Mouse (Mus musculus) hindbrain, embryonic 16.5 days (tissue): ENCODE results near the gene Cpne1. TPM values are rescaled to one million over a fixed set of nuclear protein-coding genes. Genes with fewer than 3 reads are reported as not detected.

ENCODE experiments used
- ATAC-seq: fragments of 200-750 bp; cut with Nextera tagmentation; 2 replicates; pipeline ENCODE4 v1.8.0; 2017; ENCODE audit warnings: moderate TSS enrichment, moderate library complexity
- H3K27ac ChIP-seq: fragments of 300-500 bp; sonication (generic); 2 replicates; pipeline ENCODE4 v1.5.1; 2014; ENCODE audit warnings: low read depth, mild to moderate bottlenecking, control low read depth, low read length, moderate library complexity
- H3K27me3 ChIP-seq: fragments of 300-500 bp; sonication (generic); replicated peaks from 2 replicates; pipeline ENCODE4 v1.6.1; 2014; ENCODE audit warnings: low read length; ENCODE audit not compliant: control insufficient read depth, insufficient read depth
- H3K36me3 ChIP-seq: fragments of 300-500 bp; sonication (generic); 2 replicates; pipeline ENCODE4 v1.6.1; 2014; ENCODE audit warnings: mild to moderate bottlenecking, low read length, moderate library complexity, mixed read lengths; ENCODE audit not compliant: control insufficient read depth, insufficient read depth
- H3K4me1 ChIP-seq: fragments of 300-500 bp; sonication (generic); 2 replicates; pipeline ENCODE4 v1.6.1; 2014; ENCODE audit warnings: low read depth, low read length; ENCODE audit not compliant: control insufficient read depth, insufficient read depth
- H3K4me2 ChIP-seq: fragments of 300-500 bp; sonication (generic); 2 replicates; pipeline ENCODE4 v1.6.1; 2014; ENCODE audit warnings: mild to moderate bottlenecking, low read length, control low read depth, moderate library complexity
- H3K4me3 ChIP-seq: fragments of 300-500 bp; sonication (generic); 2 replicates; pipeline ENCODE4 v1.5.1; 2014; ENCODE audit warnings: mild to moderate bottlenecking, low read length, control low read depth, moderate library complexity
- H3K9ac ChIP-seq: fragments of 300-500 bp; sonication (generic); 2 replicates; pipeline ENCODE4 v1.6.1; 2014; ENCODE audit warnings: low read depth, mild to moderate bottlenecking, control low read depth, low read length, moderate library complexity
- H3K9me3 ChIP-seq: fragments of 300-500 bp; sonication (generic); 2 replicates; pipeline ENCODE4 v1.6.1; 2014; ENCODE audit warnings: mild to moderate bottlenecking, low read length, moderate library complexity; ENCODE audit not compliant: control insufficient read depth
- WGBS: fragments of 180-500 bp; shearing (Covaris S2); extraction: QIAGEN DNeasy Blood & Tissue Kit; methylation state at CpG from one replicate; pipeline ENCODE4 v1.1.7; 2014; 5-methylcytosine and 5-hydroxymethylcytosine counted together
- polyA plus RNA-seq: library from polyadenylated mRNA; unstranded; fragments of >200 nt; fragmentation: Nextera tagmentation; extraction: Ambion mirVana; gene quantifications from 2 replicates; pipeline ENCODE4 v1.2.1, GENCODE M21; 2015

Gene Cpne1
- 27.8 and 28.3 TPM in 2 replicates for polyA plus RNA-seq

DNA sequence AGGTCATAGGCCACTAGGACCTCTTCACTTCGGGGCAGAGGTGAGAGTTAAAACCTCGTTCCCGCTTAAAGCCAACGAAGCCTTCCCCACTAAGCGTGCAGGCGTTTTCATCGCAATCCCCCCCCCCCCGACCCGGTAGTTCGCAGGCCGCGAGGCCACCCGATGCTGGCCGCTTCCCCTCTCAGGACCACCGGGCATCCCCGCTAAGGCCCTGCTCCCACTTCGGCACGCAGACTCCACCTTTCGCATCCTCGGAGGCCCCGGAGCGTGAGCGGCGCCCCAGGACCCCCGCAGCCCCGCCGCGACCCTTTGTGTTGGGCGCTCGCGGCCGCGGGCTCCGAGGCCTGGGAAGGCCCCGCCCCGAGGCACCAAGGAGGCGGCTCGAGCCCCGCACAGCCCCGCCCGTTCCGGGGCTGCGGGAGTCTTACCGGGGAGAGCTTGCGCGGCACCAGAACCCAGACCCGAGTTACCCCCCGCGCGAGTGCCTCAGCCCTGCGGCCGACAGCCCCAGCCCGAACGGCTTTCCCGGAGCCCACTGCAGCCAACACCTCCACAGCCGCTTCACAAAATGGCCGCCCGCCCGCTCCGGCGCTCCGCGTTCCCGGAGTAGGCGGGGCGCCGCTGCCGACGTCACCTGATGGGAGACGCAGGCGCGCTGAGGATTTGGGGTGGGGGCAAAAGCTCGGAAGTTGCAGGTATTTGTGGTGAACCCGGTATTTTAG, at the start of gene Cpne1, which contains the start of gene Rbm12:
Cpne1 (minus strand) TSS at position 608 of the 722 bp plus-strand sequence.
Rbm12 (minus strand) TSS at position 621 of the 722 bp plus-strand sequence.
- Histone ChIP-seq H3K9me3 (no peaks in the 10 kb centered on the region), H3K4me1 (peaks cover 11% of the 10 kb centered on the region), H3K4me3 (peak within 1 kb of the TSS; percentile 69), H3K36me3 (no peaks in the 10 kb centered on the region), H3K4me2 (peak within 1 kb of the TSS; percentile 78), H3K27me3 (no peaks in the 10 kb centered on the region), H3K9ac (peak within 1 kb of the TSS; percentile 99), H3K27ac (peak within 1 kb of the TSS; percentile 95)
- WGBS: under 1% methylated on average over 68 of the region's 74 CpGs
- ATAC-seq: peak; percentile 95

DNA sequence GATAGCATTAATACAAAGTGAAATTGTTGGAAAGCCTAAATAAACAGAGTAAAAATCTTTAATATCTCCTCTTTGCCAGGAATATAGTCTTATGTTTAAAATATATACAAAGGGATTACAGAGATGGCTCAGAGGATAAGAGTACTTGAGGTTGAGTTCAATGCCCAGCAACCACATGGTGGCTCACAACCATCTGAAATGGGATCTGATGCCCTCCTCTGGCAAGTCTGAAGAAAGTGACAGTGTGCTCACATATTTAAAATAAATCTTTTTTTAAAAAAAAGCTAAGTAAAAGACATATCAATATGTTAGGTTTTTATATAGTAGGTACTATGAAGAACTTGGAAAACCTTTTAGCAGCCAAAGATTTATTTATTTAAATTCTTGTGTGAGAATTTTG, 39.8 kb upstream of the Cpne1 start:
- H3K4me3 ChIP-seq: no peak overlapping the region
- no peak overlapping the region for H3K9ac ChIP-seq
- H3K27ac ChIP-seq: no peak overlapping the region
- no peaks in the 10 kb centered on the region for H3K27me3 ChIP-seq
- no peaks in the 10 kb centered on the region for H3K4me1 ChIP-seq
- no peaks in the 10 kb centered on the region for H3K9me3 ChIP-seq
- no peak for ATAC-seq
- H3K4me2 ChIP-seq: no peak overlapping the region
- H3K36me3 ChIP-seq: peaks cover 25% of the 10 kb centered on the region

GRCm38 (mm10) chr2:156147316-156147915, 35.7 kb upstream of the Cpne1 start:
- WGBS: 92% methylated on average over 3 of the region's 3 CpGs
- no peak overlapping the region for H3K4me2 ChIP-seq
- no peak for ATAC-seq
- H3K4me3 ChIP-seq: no peak overlapping the region
- H3K9me3 ChIP-seq: no peaks in the 10 kb centered on the region
- H3K9ac ChIP-seq: no peak overlapping the region
- no peaks in the 10 kb centered on the region for H3K27me3 ChIP-seq
- H3K36me3 ChIP-seq: peaks cover 19% of the 10 kb centered on the region
- H3K27ac ChIP-seq: no peak overlapping the region
- H3K4me1 ChIP-seq: peaks cover 12% of the 10 kb centered on the region

DNA sequence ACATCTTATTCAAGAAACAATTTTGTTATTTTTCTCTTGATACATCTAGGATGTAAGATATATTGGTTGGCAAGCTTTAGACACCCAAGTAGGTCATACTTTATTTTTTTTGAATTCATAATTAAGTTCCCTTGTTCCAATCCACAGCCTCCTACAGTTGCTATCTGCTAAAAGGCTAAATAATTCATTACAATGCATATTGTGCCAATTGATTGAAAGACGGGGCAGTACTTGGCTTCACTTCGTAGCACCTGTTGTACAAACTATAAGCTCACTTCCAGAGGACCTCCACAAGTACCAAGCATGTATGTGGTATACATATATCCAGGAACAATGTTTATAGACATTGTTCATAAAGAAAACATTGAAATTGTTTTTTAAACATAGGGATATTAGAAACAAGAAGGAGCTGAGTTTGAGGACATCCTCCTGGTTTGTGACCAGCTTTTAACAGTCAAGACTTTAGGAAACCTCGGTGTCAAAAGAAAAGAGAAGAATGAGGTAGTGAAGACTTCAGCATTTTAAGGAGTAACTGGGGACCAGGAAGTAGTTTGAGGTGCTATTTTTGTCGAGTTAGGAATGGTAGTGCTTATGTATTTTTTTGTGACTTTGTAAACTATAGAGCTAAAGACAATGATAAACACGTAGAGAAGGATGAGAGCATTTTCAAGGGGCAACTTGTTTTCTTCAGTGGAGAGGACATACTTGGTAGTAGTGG, 34.7 kb upstream of the Cpne1 start:
- H3K27me3 ChIP-seq: no peaks in the 10 kb centered on the region
- WGBS: 65% methylated on average over 5 of the region's 5 CpGs

GRCm38 (mm10) chr2:156145486-156146130, 33.8 kb upstream of the Cpne1 start:
- 62% methylated on average over 11 of the region's 11 CpGs for WGBS
- H3K27me3 ChIP-seq: no peaks in the 10 kb centered on the region

More for the DNA sequence above, 34.7 kb upstream of the Cpne1 start:
- no peak overlapping the region for H3K9ac ChIP-seq
- peaks cover 12% of the 10 kb centered on the region for H3K4me1 ChIP-seq
- no peaks in the 10 kb centered on the region for H3K9me3 ChIP-seq
- no peak overlapping the region for H3K27ac ChIP-seq
- H3K4me2 ChIP-seq: no peak overlapping the region
- no peak overlapping the region for H3K4me3 ChIP-seq
- no peak for ATAC-seq
- peaks cover 19% of the 10 kb centered on the region for H3K36me3 ChIP-seq

GRCm38 (mm10) chr2:156143953-156144724, 32.4 kb upstream of the Cpne1 start, which contains the start of the genes Romo1 and Nfs1:
Gene Romo1 (plus strand): TSS chr2:156144039.
Gene Nfs1 (minus strand): TSS chr2:156144186.
- H3K9me3 ChIP-seq: no peaks in the 10 kb centered on the region
- peak; percentile 100 for ATAC-seq
- H3K36me3 ChIP-seq: peaks cover 14% of the 10 kb centered on the region
- H3K27ac ChIP-seq: peak within 1 kb of the TSS; percentile 93
- no peaks in the 10 kb centered on the region for H3K27me3 ChIP-seq
- peak within 1 kb of the TSS; percentile 60 for H3K4me2 ChIP-seq
- peak within 1 kb of the TSS; percentile 91 for H3K9ac ChIP-seq
- H3K4me3 ChIP-seq: peak within 1 kb of the TSS; percentile 92
- peaks cover 12% of the 10 kb centered on the region for H3K4me1 ChIP-seq
- WGBS: 0% methylated on average over 60 of the region's 70 CpGs

More at GRCm38 (mm10) chr2:156145486-156146130, 33.8 kb upstream of the Cpne1 start:
- H3K4me3 ChIP-seq: no peak overlapping the region
- no peak overlapping the region for H3K27ac ChIP-seq
- peaks cover 12% of the 10 kb centered on the region for H3K4me1 ChIP-seq
- H3K9me3 ChIP-seq: no peaks in the 10 kb centered on the region
- H3K4me2 ChIP-seq: peak overlapping the region; percentile 60
- H3K9ac ChIP-seq: no peak overlapping the region
- peaks cover 19% of the 10 kb centered on the region for H3K36me3 ChIP-seq
- ATAC-seq: no peak

DNA sequence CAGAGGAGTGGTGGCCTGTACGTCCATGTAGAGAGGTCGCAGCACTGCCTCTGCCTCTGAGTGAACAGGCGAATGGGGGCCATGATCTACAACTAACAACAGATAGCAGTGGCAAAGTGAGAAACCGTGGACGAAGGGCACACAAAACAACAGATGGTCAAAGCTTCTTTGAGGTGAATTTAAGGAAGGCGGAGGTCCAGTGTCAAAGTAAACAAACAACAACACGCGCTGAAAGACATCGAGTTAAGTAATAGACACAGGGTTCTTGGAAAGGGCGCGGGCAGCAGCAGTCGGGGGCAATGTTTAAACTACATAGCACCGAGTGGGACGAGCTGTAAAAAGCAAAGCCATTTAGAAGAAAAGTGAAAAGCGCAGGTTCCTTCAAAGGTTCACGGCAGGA, 31.6 kb upstream of the Cpne1 start:
- Histone ChIP-seq H3K4me1 (peaks cover 12% of the 10 kb centered on the region), H3K4me2 (peak overlapping the region; percentile 60), H3K4me3 (peak overlapping the region; percentile 92), H3K27ac (peak overlapping the region; percentile 93), H3K9me3 (no peaks in the 10 kb centered on the region), H3K36me3 (peaks cover 8% of the 10 kb centered on the region), H3K9ac (peak overlapping the region; percentile 91), H3K27me3 (no peaks in the 10 kb centered on the region)
- no peak for ATAC-seq
- WGBS: 2% methylated on average over 16 of the region's 16 CpGs

- Histone ChIP-seq H3K9me3 (no peaks in the 10 kb centered on the region), H3K27ac (no peak overlapping the region), H3K36me3 (peaks cover 4% of the 10 kb centered on the region), H3K27me3 (no peaks in the 10 kb centered on the region), H3K4me3 (no peak overlapping the region), H3K4me2 (peak overlapping the region; percentile 60), H3K4me1 (peaks cover 12% of the 10 kb centered on the region), H3K9ac (no peak overlapping the region)
- WGBS: 90% methylated on average over 2 of the region's 2 CpGs
- no peak for ATAC-seq
Measured at GRCm38 (mm10) chr2:156142820-156143219, 31.1 kb upstream of the Cpne1 start.
